Mouse (Mus musculus) forebrain, embryonic 11.5 days (tissue): ENCODE data around the gene C77080. TPM values are rescaled to one million over a fixed set of nuclear protein-coding genes. Genes with fewer than 3 reads are reported as not detected.
"Not testable (repeated sequence)": the region's sequence is repeated elsewhere in the genome, so short reads cannot be mapped to it uniquely, and the experiment has no call there.

Experiments
- ATAC-seq: fragments of 200-750 bp; cut with Nextera tagmentation; replicated peaks from 2 replicates; pipeline ENCODE4 v1.8.0; 2017; ENCODE audit warnings: moderate TSS enrichment; ENCODE audit not compliant: low FRiP score
- DNase-seq: peaks from one replicate; pipeline ENCODE4 v3.0.0-alpha.2; 2017; ENCODE audit warnings: low spot score
- H3K27ac ChIP-seq: fragments of 300-500 bp; sonication (generic); 2 replicates; pipeline ENCODE4 v1.5.1; 2014; ENCODE audit warnings: low read depth, low read length
- H3K27me3 ChIP-seq: fragments of 300-500 bp; sonication (generic); 2 replicates; pipeline ENCODE4 v1.6.1; 2014; ENCODE audit warnings: mild to moderate bottlenecking, low read length, mixed read lengths; ENCODE audit not compliant: control insufficient read depth, insufficient read depth
- H3K36me3 ChIP-seq: fragments of 300-500 bp; sonication (generic); 2 replicates; pipeline ENCODE4 v1.6.1; 2014; ENCODE audit warnings: mild to moderate bottlenecking, low read length, moderate library complexity, mixed read lengths; ENCODE audit not compliant: control insufficient read depth, insufficient read depth
- H3K4me1 ChIP-seq: fragments of 300-500 bp; sonication (generic); replicated peaks from 2 replicates; pipeline ENCODE4 v1.6.1; 2014; ENCODE audit warnings: low read length, mixed read lengths; ENCODE audit not compliant: control insufficient read depth, insufficient read depth
- H3K4me2 ChIP-seq: fragments of 300-500 bp; sonication (generic); 2 replicates; pipeline ENCODE4 v1.6.1; 2014; ENCODE audit warnings: low read depth, mild to moderate bottlenecking, low read length, moderate library complexity, mixed read lengths; ENCODE audit not compliant: severe bottlenecking
- H3K4me3 ChIP-seq: fragments of 300-500 bp; sonication (generic); 2 replicates; pipeline ENCODE4 v1.5.1; 2014; ENCODE audit warnings: low read depth, low read length
- H3K9ac ChIP-seq: fragments of 300-500 bp; sonication (generic); 2 replicates; pipeline ENCODE4 v1.6.1; 2014; ENCODE audit warnings: low read length
- H3K9me3 ChIP-seq: fragments of 300-500 bp; sonication (generic); 2 replicates; pipeline ENCODE4 v1.6.1; 2016; ENCODE audit warnings: low read length, mixed read lengths; ENCODE audit not compliant: control insufficient read depth
- WGBS: fragments of 180-500 bp; shearing (Covaris S2); extraction: QIAGEN DNeasy Blood & Tissue Kit; methylation state at CpG from one replicate; pipeline ENCODE4 v1.1.7; 2014; 5-methylcytosine and 5-hydroxymethylcytosine counted together
- polyA plus RNA-seq: library from polyadenylated mRNA; unstranded; fragments of >200 nt; fragmentation: Nextera tagmentation; extraction: Ambion mirVana; gene quantifications from 2 replicates; pipeline ENCODE4 v1.2.1, GENCODE M21; 2014

Gene C77080
- polyA plus RNA-seq, 1 experiment from 2014 or later: 4.7 TPM

GRCm38 (mm10) chr4:129221097-129222010, 39.9 kb downstream of the C77080 start:
- no peak overlapping the region for H3K9ac ChIP-seq
- ATAC-seq (no peak), DNase-seq (no peak)
- no peak overlapping the region for H3K4me2 ChIP-seq
- H3K4me1 ChIP-seq: peaks cover 12% of the 10 kb centered on the region; the same call in 1 of the 2 replicates
- H3K4me3 ChIP-seq: no peak overlapping the region
- H3K9me3 ChIP-seq: no peaks in the 10 kb centered on the region
- no peaks in the 10 kb centered on the region; the same call in 1 of the 2 replicates for H3K27me3 ChIP-seq
- H3K36me3 ChIP-seq: peaks cover 2% of the 10 kb centered on the region
- WGBS: 77% methylated on average over 23 of the region's 23 CpGs
- H3K27ac ChIP-seq: no peak overlapping the region

- peaks cover 2% of the 10 kb centered on the region for H3K36me3 ChIP-seq
- WGBS: 83% methylated on average over 7 of the region's 7 CpGs
Measured at GRCm38 (mm10) chr4:129220376-129221089, 40.7 kb downstream of the C77080 start.

GRCm38 (mm10) chr4:129219198-129219597, 42.0 kb downstream of the C77080 start:
- ATAC-seq: no peak
- no peak overlapping the region for H3K4me2 ChIP-seq
- H3K9me3 ChIP-seq: no peaks in the 10 kb centered on the region
- peaks cover 3% of the 10 kb centered on the region for H3K36me3 ChIP-seq
- no peak overlapping the region for H3K9ac ChIP-seq
- H3K4me3 ChIP-seq: no peak overlapping the region
- no peak overlapping the region for H3K27ac ChIP-seq
- DNase-seq: no peak
- H3K4me1 ChIP-seq: peaks cover 9% of the 10 kb centered on the region; the same call in 1 of the 2 replicates
- 90% methylated on average over 10 of the region's 10 CpGs for WGBS
- H3K27me3 ChIP-seq: no peaks in the 10 kb centered on the region; the same call in 1 of the 2 replicates

More at GRCm38 (mm10) chr4:129220376-129221089, 40.7 kb downstream of the C77080 start:
- Histone ChIP-seq H3K4me2 (no peak overlapping the region), H3K27me3 (no peaks in the 10 kb centered on the region; the same call in 1 of the 2 replicates), H3K4me1 (peaks cover 9% of the 10 kb centered on the region; the same call in 1 of the 2 replicates), H3K4me3 (no peak overlapping the region), H3K27ac (no peak overlapping the region), H3K9ac (no peak overlapping the region), H3K9me3 (no peaks in the 10 kb centered on the region)
- ATAC-seq: no peak
- no peak for DNase-seq

- H3K27me3 ChIP-seq: no peaks in the 10 kb centered on the region
- H3K9ac ChIP-seq: no peak overlapping the region
- peaks cover 8% of the 10 kb centered on the region; the same call in 1 of the 2 replicates for H3K36me3 ChIP-seq
- no peak overlapping the region for H3K27ac ChIP-seq
- ATAC-seq: no peak
- no peak for DNase-seq
- H3K4me1 ChIP-seq: peaks cover 8% of the 10 kb centered on the region; the same call in 1 of the 2 replicates
- no peak overlapping the region for H3K4me3 ChIP-seq
- 80% methylated on average over 7 of the region's 7 CpGs for WGBS
- H3K9me3 ChIP-seq: no peaks in the 10 kb centered on the region
- H3K4me2 ChIP-seq: no peak overlapping the region
Measured at GRCm38 (mm10) chr4:129218569-129219175, 42.5 kb downstream of the C77080 start.

DNA sequence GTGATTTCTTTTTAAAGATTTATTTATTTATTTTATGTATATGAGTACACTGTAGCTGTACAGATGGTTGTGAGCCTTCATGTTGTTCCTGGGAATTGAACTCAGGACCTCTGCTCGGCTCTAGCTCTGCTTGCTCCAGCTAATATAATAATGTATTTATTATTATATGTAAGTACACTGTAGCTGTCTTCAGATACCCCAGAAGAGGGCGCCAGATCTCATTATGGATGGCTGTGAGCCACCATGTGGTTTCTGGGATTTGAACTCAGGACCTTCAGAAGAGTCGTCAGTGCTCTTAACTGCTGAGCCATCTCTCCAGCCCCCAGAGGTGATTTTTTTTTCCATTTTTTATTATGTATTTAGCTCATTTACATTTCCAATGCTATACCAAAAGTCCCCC, 48.7 kb downstream of the C77080 start:
- not testable (repeated sequence) for H3K4me2 ChIP-seq, H3K4me3 ChIP-seq, H3K9me3 ChIP-seq, H3K27ac ChIP-seq, ATAC-seq, H3K4me1 ChIP-seq, H3K27me3 ChIP-seq, DNase-seq, H3K9ac ChIP-seq
- WGBS: 77% methylated on average over 3 of the region's 3 CpGs
- H3K36me3 ChIP-seq: peaks cover 14% of the 10 kb centered on the region; the same call in 1 of the 2 replicates

DNA sequence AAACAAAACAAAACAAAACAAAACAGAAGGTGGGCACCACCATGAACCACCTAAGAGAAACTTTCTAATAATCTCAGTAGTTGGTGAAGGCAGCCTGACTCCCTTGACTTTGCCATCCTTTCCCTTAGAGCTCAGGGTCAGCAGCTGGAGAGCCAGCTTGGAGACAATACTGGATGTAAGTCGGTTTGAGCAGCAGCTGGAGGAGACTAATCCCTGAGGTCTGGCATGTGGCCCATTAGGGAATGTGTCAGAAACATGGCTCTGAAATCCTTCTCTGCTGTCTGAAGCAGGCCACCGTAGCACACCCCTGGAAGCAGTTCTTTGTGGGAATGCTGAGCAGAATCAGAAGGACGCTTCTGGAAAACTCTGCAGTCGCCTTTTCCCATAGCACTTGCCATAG, 49.7 kb downstream of the C77080 start:
- 82% methylated on average over 4 of the region's 4 CpGs for WGBS
- no peaks in the 10 kb centered on the region for H3K4me1 ChIP-seq
- H3K9me3 ChIP-seq: no peaks in the 10 kb centered on the region
- DNase-seq (no peak), ATAC-seq (no peak)
- peaks cover 15% of the 10 kb centered on the region; the same call in 1 of the 2 replicates for H3K36me3 ChIP-seq
- no peak overlapping the region for H3K4me3 ChIP-seq
- no peak overlapping the region for H3K9ac ChIP-seq
- H3K27ac ChIP-seq: no peak overlapping the region
- no peaks in the 10 kb centered on the region for H3K27me3 ChIP-seq
- H3K4me2 ChIP-seq: no peak overlapping the region

GRCm38 (mm10) chr4:129209504-129209903, 51.7 kb downstream of the C77080 start:
- ATAC-seq: no peak
- no peaks in the 10 kb centered on the region for H3K27me3 ChIP-seq
- no peak overlapping the region for H3K27ac ChIP-seq
- no peaks in the 10 kb centered on the region for H3K4me1 ChIP-seq
- no peak overlapping the region for H3K4me2 ChIP-seq
- no peak for DNase-seq
- 63% methylated on average over 7 of the region's 7 CpGs for WGBS
- H3K4me3 ChIP-seq: no peak overlapping the region
- H3K9me3 ChIP-seq: no peaks in the 10 kb centered on the region
- H3K36me3 ChIP-seq: peaks cover 17% of the 10 kb centered on the region; the same call in 1 of the 2 replicates
- H3K9ac ChIP-seq: no peak overlapping the region

DNA sequence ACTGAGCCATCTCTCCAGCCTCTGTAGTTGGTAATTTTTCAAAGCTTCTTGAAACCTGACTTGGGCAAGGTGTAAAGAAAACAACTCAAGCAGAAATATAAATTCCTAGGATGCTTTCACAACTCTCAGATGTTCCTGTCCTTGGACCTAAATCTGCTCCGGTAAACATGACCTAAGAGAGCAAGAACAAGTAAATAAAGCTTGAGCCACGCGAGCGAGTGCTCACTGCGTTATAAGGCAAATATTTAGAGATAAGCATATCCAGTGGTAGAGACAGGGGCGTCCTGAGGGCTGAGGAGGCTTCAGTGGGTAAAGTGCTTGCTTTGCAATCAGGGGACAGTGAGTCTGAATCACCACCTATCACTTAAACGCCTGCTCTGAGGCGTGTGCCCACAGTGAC, 54.4 kb downstream of the C77080 start:
- no peak overlapping the region for H3K9ac ChIP-seq
- no peak overlapping the region for H3K4me2 ChIP-seq
- H3K27ac ChIP-seq: no peak overlapping the region
- H3K27me3 ChIP-seq: no peaks in the 10 kb centered on the region
- no peak overlapping the region for H3K4me3 ChIP-seq
- ATAC-seq (no peak), DNase-seq (no peak)
- H3K4me1 ChIP-seq: no peaks in the 10 kb centered on the region
- peaks cover 11% of the 10 kb centered on the region; the same call in 1 of the 2 replicates for H3K36me3 ChIP-seq
- 93% methylated on average over 8 of the region's 8 CpGs for WGBS
- H3K9me3 ChIP-seq: no peaks in the 10 kb centered on the region
